Mouse (Mus musculus) hindlimb bud, embryonic 11.5 days (tissue): ENCODE measurements around the gene Rptor.
A peak's percentile ranks its signal among the peaks of the same experiment; 100 is the strongest.

Experiments
- DNase-seq: peaks from one replicate; pipeline ENCODE4 v3.0.0-alpha.2; 2012; ENCODE audit warnings: low read depth, low spot score; ENCODE audit errors: extremely low spot score

Gene Rptor

GRCm38 (mm10) chr11:119780290-119780689 lies 177.6 kb downstream of the Rptor start:
- no peak for DNase-seq

- DNase-seq, result no peak
Observed at GRCm38 (mm10) chr11:119781165-119781564, 178.5 kb downstream of the Rptor start.

- no peak for DNase-seq
Observed at GRCm38 (mm10) chr11:119781726-119782125, 179.0 kb downstream of the Rptor start.

- DNase-seq, result no peak
Observed at GRCm38 (mm10) chr11:119783653-119784052, 180.9 kb downstream of the Rptor start.

GRCm38 (mm10) chr11:119784672-119785341 lies 182.1 kb downstream of the Rptor start:
- DNase-seq, result no peak

GRCm38 (mm10) chr11:119785661-119786384 lies 183.1 kb downstream of the Rptor start:
- no peak for DNase-seq

- no peak for DNase-seq
Observed at GRCm38 (mm10) chr11:119786385-119786880, 183.7 kb downstream of the Rptor start.

GRCm38 (mm10) chr11:119788488-119788887 lies 185.8 kb downstream of the Rptor start:
- no peak for DNase-seq

- no peak for DNase-seq
Observed at GRCm38 (mm10) chr11:119788919-119789713, 186.4 kb downstream of the Rptor start.

GRCm38 (mm10) chr11:119791923-119792564 lies 189.3 kb downstream of the Rptor start:
- DNase-seq, result no peak

- DNase-seq, result no peak
Observed at GRCm38 (mm10) chr11:119793378-119793777, 190.7 kb downstream of the Rptor start.

GRCm38 (mm10) chr11:119794020-119794419 lies 191.3 kb downstream of the Rptor start:
- DNase-seq, result no peak

- DNase-seq, result no peak
Observed at GRCm38 (mm10) chr11:119794671-119795070, 192.0 kb downstream of the Rptor start.

GRCm38 (mm10) chr11:119796406-119796805 lies 193.7 kb downstream of the Rptor start:
- DNase-seq, result no peak

GRCm38 (mm10) chr11:119796846-119797245 lies 194.1 kb downstream of the Rptor start:
- no peak for DNase-seq

- peak; percentile 28 for DNase-seq
Observed at GRCm38 (mm10) chr11:119799536-119799935, 196.8 kb downstream of the Rptor start.

- no peak for DNase-seq
Observed at GRCm38 (mm10) chr11:119801855-119802254, 199.2 kb downstream of the Rptor start.

GRCm38 (mm10) chr11:119802947-119803346 lies 200.2 kb downstream of the Rptor start:
- no peak for DNase-seq

GRCm38 (mm10) chr11:119804392-119804791 lies 201.7 kb downstream of the Rptor start:
- DNase-seq, result no peak

- no peak for DNase-seq
Observed at GRCm38 (mm10) chr11:119805112-119805750, 202.5 kb downstream of the Rptor start.
